Mouse (Mus musculus): ENCODE measurements around the gene 6430531B16Rik.

The 6430531B16Rik gene

GRCm38 (mm10) chr7:139970216-139970919, 8.2 kb downstream of the 6430531B16Rik start:
- DNase-seq (ENCODE audit: low spot score), result peak; percentile 70

GRCm38 (mm10) chr7:139969348-139970130, 9.0 kb downstream of the 6430531B16Rik start:
- DNase-seq (ENCODE audit: low spot score), result peak; percentile 89

GRCm38 (mm10) chr7:139968428-139968827, 10.1 kb downstream of the 6430531B16Rik start:
- DNase-seq (ENCODE audit: low spot score), result no peak

- DNase-seq (ENCODE audit: low spot score), result no peak
Observed at GRCm38 (mm10) chr7:139967175-139967574, 11.4 kb downstream of the 6430531B16Rik start.

GRCm38 (mm10) chr7:139963814-139964213, 14.7 kb downstream of the 6430531B16Rik start:
- DNase-seq (ENCODE audit: low spot score), result no peak

- DNase-seq (ENCODE audit: low spot score), result no peak
Observed at GRCm38 (mm10) chr7:139961141-139961540, 17.4 kb downstream of the 6430531B16Rik start.

GRCm38 (mm10) chr7:139957958-139958357, 20.6 kb downstream of the 6430531B16Rik start:
- no peak for DNase-seq (ENCODE audit: low spot score)

- no peak for DNase-seq (ENCODE audit: low spot score)
Observed at GRCm38 (mm10) chr7:139957437-139957836, 21.1 kb downstream of the 6430531B16Rik start.

GRCm38 (mm10) chr7:139956658-139957057, 21.9 kb downstream of the 6430531B16Rik start:
- no peak for DNase-seq (ENCODE audit: low spot score)

GRCm38 (mm10) chr7:139955505-139955904, 23.1 kb downstream of the 6430531B16Rik start:
- DNase-seq (ENCODE audit: low spot score), result no peak

- no peak for DNase-seq (ENCODE audit: low spot score)
Observed at GRCm38 (mm10) chr7:139951991-139952633, 26.4 kb downstream of the 6430531B16Rik start.

GRCm38 (mm10) chr7:139951079-139951478, 27.5 kb downstream of the 6430531B16Rik start:
- no peak for DNase-seq (ENCODE audit: low spot score)

- DNase-seq (ENCODE audit: low spot score), result peak; percentile 57
Observed at GRCm38 (mm10) chr7:139950283-139950971, 28.1 kb downstream of the 6430531B16Rik start.

- DNase-seq (ENCODE audit: low spot score), result peak; percentile 50
Observed at GRCm38 (mm10) chr7:139949893-139950282, 28.7 kb downstream of the 6430531B16Rik start.

GRCm38 (mm10) chr7:139946032-139946431, 32.5 kb downstream of the 6430531B16Rik start:
- no peak for DNase-seq (ENCODE audit: low spot score)

GRCm38 (mm10) chr7:139945516-139945915, 33.0 kb downstream of the 6430531B16Rik start:
- DNase-seq (ENCODE audit: low spot score), result no peak

- no peak for DNase-seq (ENCODE audit: low spot score)
Observed at GRCm38 (mm10) chr7:139944291-139945240, 34.0 kb downstream of the 6430531B16Rik start.

GRCm38 (mm10) chr7:139943674-139944281, 34.8 kb downstream of the 6430531B16Rik start, which contains the start of gene Utf1:
Gene Utf1 (plus strand): TSS chr7:139943789.
- DNase-seq (ENCODE audit: low spot score), result peak; percentile 23

- DNase-seq (ENCODE audit: low spot score), result no peak
Observed at GRCm38 (mm10) chr7:139940476-139941209, 37.9 kb downstream of the 6430531B16Rik start.

GRCm38 (mm10) chr7:139937810-139938209, 40.7 kb downstream of the 6430531B16Rik start:
- no peak for DNase-seq (ENCODE audit: low spot score)

Data from urinary bladder, postnatal 14 days (tissue).